Mouse (Mus musculus): ENCODE results near the gene Gdf5.

- TF ChIP-seq CTCF (IDR thresholded peaks at IDR 0.05; ENCODE audit: borderline replicate concordance, insufficient read depth, low read depth, low read length): no peak
- TF ChIP-seq POLR2A (IDR thresholded peaks at IDR 0.05; ENCODE audit: borderline replicate concordance, insufficient read depth, low read length): no peak
Measured at GRCm38 (mm10) chr2:155928711-155929345, 16.3 kb downstream of the Gdf5 start.

Data from cerebellum, adult 2 months (tissue).